ENCODE assay signal across 8 mouse cellular contexts in genomic region chr5:100719235-100720088, GRCm38 (mm10). TPM values are rescaled to one million over a fixed set of nuclear protein-coding genes. Genes with fewer than 3 reads are reported as not detected.
DNase-seq lines count a peak whose midpoint lies in the region; ATAC-seq and TF ChIP-seq lines count a peak whose summit lies in the region.

Gene Hpse, minus strand, starts transcription at chr5:100719716.

- no peaks in the 10 kb centered on the region; a peak in 1 of 4 replicates for H3K4me1 ChIP-seq in ES-E14 (ENCODE audit: control insufficient read depth in 2 of 2, insufficient read depth in 2 of 2, low read length in 2 of 2, poor library complexity in 1 of 2)
- no peaks in the 10 kb centered on the region for H3K4me1 ChIP-seq in hindbrain, embryonic 11.5 days (replicated peaks; ENCODE audit: control insufficient read depth, insufficient read depth, low read length)
- H3K4me1 ChIP-seq in limb, embryonic 13.5 days = peaks cover 4% of the 10 kb centered on the region; the same call in 1 of the 2 replicates
- H3K4me1 ChIP-seq in midbrain, embryonic 11.5 days (ENCODE audit: control insufficient read depth, insufficient read depth, low read length) = no peaks in the 10 kb centered on the region

- peaks cover 3% of the 10 kb centered on the region; the same call in 1 of the 2 replicates for H3K27me3 ChIP-seq in hindbrain, embryonic 11.5 days (ENCODE audit: control insufficient read depth, insufficient read depth, low read length)
- H3K27me3 ChIP-seq in limb, embryonic 13.5 days = peaks cover 15% of the 10 kb centered on the region
- H3K27me3 ChIP-seq in midbrain, embryonic 11.5 days (ENCODE audit: control insufficient read depth, insufficient read depth, low read length) = peaks cover 13% of the 10 kb centered on the region
- H3K27me3 ChIP-seq in splenic B cell, adult 2 months (ENCODE audit: control insufficient read depth, insufficient read depth, low read length, poor library complexity, severe bottlenecking) = no peaks in the 10 kb centered on the region

- H3K9ac ChIP-seq in ES-E14 (ENCODE audit: insufficient read depth, low read depth, low read length, poor library complexity, severe bottlenecking) = peak within 1 kb of the TSS; percentile 39
- peak within 1 kb of the TSS; percentile 62 for H3K9ac ChIP-seq in hindbrain, embryonic 11.5 days (ENCODE audit: low read depth, low read length)
- H3K9ac ChIP-seq in limb, embryonic 13.5 days = peak within 1 kb of the TSS; percentile 73
- peak within 1 kb of the TSS; percentile 61 for H3K9ac ChIP-seq in midbrain, embryonic 11.5 days (ENCODE audit: low read length)

- H3K4me2 ChIP-seq in hindbrain, embryonic 11.5 days (replicated peaks; ENCODE audit: low read depth, low read length) = peak within 1 kb of the TSS; percentile 92
- H3K4me2 ChIP-seq in limb, embryonic 13.5 days (replicated peaks) = peak within 1 kb of the TSS; percentile 95
- H3K4me2 ChIP-seq in midbrain, embryonic 11.5 days = peak within 1 kb of the TSS; percentile 82

- H3K4me3 ChIP-seq in ES-E14 (ENCODE audit: insufficient read depth in 1 of 2, low read depth in 1 of 2, low read length in 2 of 2, poor library complexity in 1 of 2, severe bottlenecking in 1 of 2) = peak within 1 kb of the TSS; percentile 74 to 81
- peak within 1 kb of the TSS; percentile 47 for H3K4me3 ChIP-seq in hindbrain, embryonic 11.5 days (ENCODE audit: low read depth, low read length)
- H3K4me3 ChIP-seq in limb, embryonic 13.5 days = peak within 1 kb of the TSS; percentile 57
- peak within 1 kb of the TSS; percentile 44 for H3K4me3 ChIP-seq in midbrain, embryonic 11.5 days (ENCODE audit: low read depth, low read length)

- in situ Hi-C loops in ES-E14 (cut with MboI; ENCODE audit: low sequenced_read_pairs in 2 of 2, unreplicated experiment in 2 of 2) = loop anchor here in 1 of 2 experiments (25.0 kb wide), 1 partner anchor 943 kb away; the partner anchor contains the start of gene Nkx6-1

- no peak within 1 kb of the TSS for H3K27ac ChIP-seq in ES-E14 (ENCODE audit: insufficient read depth, low read depth, low read length, poor library complexity, severe bottlenecking)
- H3K27ac ChIP-seq in hindbrain, embryonic 11.5 days (ENCODE audit: low read depth, low read length) = no peak within 1 kb of the TSS
- H3K27ac ChIP-seq in limb, embryonic 13.5 days = no peak within 1 kb of the TSS
- no peak within 1 kb of the TSS for H3K27ac ChIP-seq in midbrain, embryonic 11.5 days (ENCODE audit: low read depth, low read length)

- peak; percentile 22 for DNase-seq in ES-E14 (ENCODE audit: low read depth, low spot score)
- peak; percentile 60 for DNase-seq in adrenal gland, postnatal 14 days
- peak; percentile 31 for DNase-seq in forelimb bud, embryonic 11.5 days (ENCODE audit: low read depth, low spot score)
- peak; percentile 59 for DNase-seq in hindbrain, embryonic 11.5 days (ENCODE audit: low spot score)
- DNase-seq in midbrain, embryonic 11.5 days (ENCODE audit: low spot score, missing footprints) = peak; percentile 95
- DNase-seq in splenic B cell, adult 2 months (ENCODE audit: low read depth, low spot score) = peak; percentile 68
- no peak for DNase-seq in right cerebral cortex, postnatal 25 days

- no peaks in the 10 kb centered on the region for H3K9me3 ChIP-seq in ES-E14 (ENCODE audit: control insufficient read depth, insufficient read depth, low read depth, low read length)
- no peaks in the 10 kb centered on the region for H3K9me3 ChIP-seq in hindbrain, embryonic 11.5 days (ENCODE audit: control insufficient read depth, low read length)
- H3K9me3 ChIP-seq in limb, embryonic 13.5 days = peaks cover 6% of the 10 kb centered on the region
- no peaks in the 10 kb centered on the region for H3K9me3 ChIP-seq in midbrain, embryonic 11.5 days (ENCODE audit: control insufficient read depth, low read length)

- H3K36me3 ChIP-seq in ES-E14 (ENCODE audit: control insufficient read depth, insufficient read depth, low read length, poor library complexity, severe bottlenecking) = no peaks in the 10 kb centered on the region
- no peaks in the 10 kb centered on the region for H3K36me3 ChIP-seq in hindbrain, embryonic 11.5 days (ENCODE audit: control insufficient read depth, insufficient read depth, low read length)
- H3K36me3 ChIP-seq in limb, embryonic 13.5 days = no peaks in the 10 kb centered on the region
- no peaks in the 10 kb centered on the region for H3K36me3 ChIP-seq in midbrain, embryonic 11.5 days (ENCODE audit: control insufficient read depth, insufficient read depth, low read length)
- H3K36me3 ChIP-seq in splenic B cell, adult 2 months (ENCODE audit: control insufficient read depth, insufficient read depth, low read length, poor library complexity, severe bottlenecking) = no peaks in the 10 kb centered on the region

- ATAC-seq in hindbrain, embryonic 11.5 days (ENCODE audit: low FRiP score) = peak; percentile 53
- peak; percentile 66 for ATAC-seq in limb, embryonic 13.5 days (ENCODE audit: low FRiP score, low read depth)
- peak; percentile 66 for ATAC-seq in midbrain, embryonic 11.5 days (ENCODE audit: low FRiP score)

- WGBS in hindbrain, embryonic 11.5 days = under 1% methylated on average over 47 of the region's 56 CpGs
- WGBS in limb, embryonic 13.5 days = under 1% methylated on average over 53 of the region's 56 CpGs
- 1% methylated on average over 53 of the region's 56 CpGs for WGBS in midbrain, embryonic 11.5 days

TF ChIP-seq in ES-E14, 5 proteins besides CTCF, POLR2A, EP300 and RAD21:
- TF ChIP-seq ZC3H11A (IDR thresholded peaks at IDR 0.05; ENCODE audit: borderline replicate concordance, low read depth, low read length) (no peak), CHD2 (IDR thresholded peaks at IDR 0.05; ENCODE audit: low read depth, low read length) (no peak), MAFK (IDR thresholded peaks at IDR 0.05; ENCODE audit: insufficient read depth, low read depth, low read length) (no peak), HCFC1 (IDR thresholded peaks at IDR 0.05; ENCODE audit: borderline replicate concordance, insufficient read depth, low read length) (no peak), ZNF384 (IDR thresholded peaks at IDR 0.05; ENCODE audit: low read depth, low read length) (no peak)

RNA-seq across cellular contexts. Expression of gene Hpse, which starts in this region (rescaled TPM):
- total RNA-seq in ES-E14 (2012; rRNA removed) = 0.32 and 1.2 TPM in 2 replicates
- total RNA-seq in adrenal gland, postnatal 14 days (2021) = 1.3 and 2.8 TPM in 2 replicates
- polyA plus RNA-seq in hindbrain, embryonic 11.5 days (2014; fragmentation: Nextera tagmentation; extraction: Ambion mirVana) = 1.6 and 2.4 TPM in 2 replicates
- polyA plus RNA-seq in limb, embryonic 13.5 days (2015; fragmentation: Nextera tagmentation; extraction: Ambion mirVana) = 3.2 and 4.0 TPM in 2 replicates
- 1.2 and 1.3 TPM in 2 replicates for polyA plus RNA-seq in midbrain, embryonic 11.5 days (2014; fragmentation: Nextera tagmentation; extraction: Ambion mirVana)
